Mouse (Mus musculus): Measurements from ENCODE around the gene Ascl5. TPM values are rescaled to one million over a fixed set of nuclear protein-coding genes. Genes with fewer than 3 reads are reported as not detected.

Ascl5 gene
- polyA plus RNA-seq, 1 experiment from 2014 or later: not detected

DNA sequence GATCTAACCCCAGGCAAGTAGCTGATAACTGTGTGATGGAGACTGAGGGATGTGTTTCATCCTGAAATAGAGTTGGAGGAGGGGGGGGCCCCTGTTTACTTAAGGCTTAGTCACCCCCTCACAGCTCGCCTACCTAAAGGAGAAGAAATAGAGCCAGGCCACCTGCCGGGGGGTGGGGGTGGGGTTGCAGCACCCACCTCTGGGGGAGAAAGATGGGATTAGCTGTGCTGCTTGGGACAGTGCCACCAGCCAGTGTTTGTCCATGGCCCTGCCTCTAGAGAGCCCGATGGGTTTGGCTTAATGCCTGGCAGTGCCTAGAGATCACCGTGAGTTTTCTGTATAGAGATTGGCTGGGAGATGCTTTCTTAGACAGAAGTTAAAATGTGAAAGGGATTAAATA, 9.7 kb upstream of the Ascl5 start:
- 23% methylated on average over 4 of the region's 4 CpGs for WGBS (ENCODE audit: insufficient replicate concordance)
- H3K4me2 ChIP-seq: no peak overlapping the region; the same call in 1 of the 2 replicates
- 0 out of 2 replicates have a peak, but pooled peaks cover under 1% of the 10 kb centered on the region for H3K36me3 ChIP-seq (ENCODE audit: control insufficient read depth, insufficient read depth, low read length)
- H3K27me3 ChIP-seq (ENCODE audit: control insufficient read depth, insufficient read depth, low read length): peaks cover 11% of the 10 kb centered on the region; the same call in 1 of the 2 replicates
- H3K9ac ChIP-seq (ENCODE audit: low read depth, low read length): no peak overlapping the region
- H3K9me3 ChIP-seq (replicated peaks; ENCODE audit: control insufficient read depth, low read length): no peaks in the 10 kb centered on the region
- H3K4me3 ChIP-seq (ENCODE audit: low read depth, low read length): no peak overlapping the region
- 0 out of 2 replicates have a peak, but pooled peaks have one; percentile 23 for ATAC-seq (replicated peaks; ENCODE audit: insufficient number of reproducible peaks, low FRiP score, low TSS enrichment)
- no peak overlapping the region for H3K27ac ChIP-seq (ENCODE audit: low read depth, low read length)
- no peaks in the 10 kb centered on the region for H3K4me1 ChIP-seq (ENCODE audit: control insufficient read depth, insufficient read depth, low read length)

DNA sequence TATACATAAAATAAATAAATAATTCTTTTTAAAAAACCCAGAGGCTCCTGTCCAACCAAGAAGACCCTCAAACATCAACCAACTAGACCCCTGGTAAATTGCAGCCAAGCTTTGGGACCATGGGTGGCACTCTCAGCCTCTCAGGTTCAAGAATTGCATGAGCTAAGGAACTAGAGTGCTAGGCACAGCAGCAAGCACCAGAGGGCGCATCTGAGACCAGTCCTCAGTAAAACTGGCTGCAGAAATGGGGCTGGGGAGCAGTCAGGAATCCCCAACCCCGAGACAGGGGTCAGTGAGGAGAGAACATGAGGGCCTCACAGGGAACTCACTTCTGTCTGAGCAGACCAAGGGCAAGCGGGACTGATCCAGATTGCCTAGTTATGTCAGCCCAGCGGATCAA, 4.8 kb upstream of the Ascl5 start:
- no peak overlapping the region for H3K9ac ChIP-seq (ENCODE audit: low read depth, low read length)
- ATAC-seq (replicated peaks; ENCODE audit: insufficient number of reproducible peaks, low FRiP score, low TSS enrichment): no peak
- no peak overlapping the region for H3K4me2 ChIP-seq
- H3K27me3 ChIP-seq (ENCODE audit: control insufficient read depth, insufficient read depth, low read length): peaks cover 29% of the 10 kb centered on the region
- H3K27ac ChIP-seq (ENCODE audit: low read depth, low read length): no peak overlapping the region
- 13% methylated on average over 4 of the region's 4 CpGs for WGBS (ENCODE audit: insufficient replicate concordance)
- H3K36me3 ChIP-seq (ENCODE audit: control insufficient read depth, insufficient read depth, low read length): no peaks in the 10 kb centered on the region
- no peak overlapping the region for H3K4me3 ChIP-seq (ENCODE audit: low read depth, low read length)
- H3K9me3 ChIP-seq (replicated peaks; ENCODE audit: control insufficient read depth, low read length): no peaks in the 10 kb centered on the region
- peaks cover 6% of the 10 kb centered on the region for H3K4me1 ChIP-seq (ENCODE audit: control insufficient read depth, insufficient read depth, low read length)

DNA sequence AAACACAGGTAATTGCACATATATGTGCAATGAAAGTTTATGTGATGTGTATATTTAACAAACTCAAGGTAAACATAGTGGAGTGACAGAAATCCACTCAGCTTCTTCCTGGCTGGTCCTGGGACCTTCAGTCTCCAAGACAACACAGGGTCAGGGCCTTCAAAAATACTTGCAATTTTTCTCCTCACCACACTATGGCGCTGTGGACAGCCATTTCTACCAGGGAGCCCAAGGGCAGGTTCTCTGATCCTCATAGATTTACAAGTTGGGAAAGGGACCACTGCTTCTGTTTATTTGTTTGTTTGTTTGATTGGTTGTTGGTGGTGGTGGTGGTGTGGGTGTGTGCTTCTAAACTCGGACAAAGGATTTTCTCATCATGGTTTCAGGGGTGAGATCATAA, 3.2 kb upstream of the Ascl5 start:
- WGBS (ENCODE audit: insufficient replicate concordance): 3% methylated on average over 2 of the region's 2 CpGs
- no peak for ATAC-seq (replicated peaks; ENCODE audit: insufficient number of reproducible peaks, low FRiP score, low TSS enrichment)
- no peak overlapping the region for H3K27ac ChIP-seq (ENCODE audit: low read depth, low read length)
- H3K36me3 ChIP-seq (ENCODE audit: control insufficient read depth, insufficient read depth, low read length): no peaks in the 10 kb centered on the region
- H3K27me3 ChIP-seq (ENCODE audit: control insufficient read depth, insufficient read depth, low read length): peaks cover 39% of the 10 kb centered on the region
- H3K4me3 ChIP-seq (ENCODE audit: low read depth, low read length): no peak overlapping the region
- peaks cover 16% of the 10 kb centered on the region for H3K4me1 ChIP-seq (ENCODE audit: control insufficient read depth, insufficient read depth, low read length)
- no peak overlapping the region for H3K4me2 ChIP-seq
- H3K9ac ChIP-seq (ENCODE audit: low read depth, low read length): no peak overlapping the region
- no peaks in the 10 kb centered on the region for H3K9me3 ChIP-seq (replicated peaks; ENCODE audit: control insufficient read depth, low read length)

DNA sequence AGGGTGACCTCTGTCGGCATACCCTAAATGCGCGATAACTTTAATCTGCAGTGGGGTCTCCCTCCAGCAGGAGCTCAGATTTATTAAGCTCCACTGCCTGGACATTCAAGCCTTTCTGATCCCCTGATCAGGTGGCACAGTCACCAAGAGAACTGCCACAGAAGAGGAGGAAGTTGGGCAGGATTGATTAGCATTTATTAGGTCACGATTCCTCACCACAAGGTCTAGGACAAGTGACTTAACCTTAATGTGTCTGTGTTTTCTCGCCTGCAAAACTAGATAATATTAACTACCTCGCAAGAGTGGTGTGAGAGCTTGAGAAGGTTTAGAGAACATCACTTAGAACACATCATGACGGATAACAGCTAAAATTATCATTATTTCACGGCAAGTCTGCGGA, 2.7 kb upstream of the Ascl5 start:
- H3K27ac ChIP-seq (ENCODE audit: low read depth, low read length): no peak overlapping the region
- H3K9me3 ChIP-seq (replicated peaks; ENCODE audit: control insufficient read depth, low read length): no peaks in the 10 kb centered on the region
- no peak overlapping the region for H3K9ac ChIP-seq (ENCODE audit: low read depth, low read length)
- H3K4me3 ChIP-seq (ENCODE audit: low read depth, low read length): no peak overlapping the region
- peaks cover 41% of the 10 kb centered on the region for H3K27me3 ChIP-seq (ENCODE audit: control insufficient read depth, insufficient read depth, low read length)
- no peak for ATAC-seq (replicated peaks; ENCODE audit: insufficient number of reproducible peaks, low FRiP score, low TSS enrichment)
- H3K4me2 ChIP-seq: no peak overlapping the region
- peaks cover 16% of the 10 kb centered on the region for H3K4me1 ChIP-seq (ENCODE audit: control insufficient read depth, insufficient read depth, low read length)
- 65% methylated on average over 9 of the region's 9 CpGs for WGBS (ENCODE audit: insufficient replicate concordance)
- H3K36me3 ChIP-seq (ENCODE audit: control insufficient read depth, insufficient read depth, low read length): no peaks in the 10 kb centered on the region

DNA sequence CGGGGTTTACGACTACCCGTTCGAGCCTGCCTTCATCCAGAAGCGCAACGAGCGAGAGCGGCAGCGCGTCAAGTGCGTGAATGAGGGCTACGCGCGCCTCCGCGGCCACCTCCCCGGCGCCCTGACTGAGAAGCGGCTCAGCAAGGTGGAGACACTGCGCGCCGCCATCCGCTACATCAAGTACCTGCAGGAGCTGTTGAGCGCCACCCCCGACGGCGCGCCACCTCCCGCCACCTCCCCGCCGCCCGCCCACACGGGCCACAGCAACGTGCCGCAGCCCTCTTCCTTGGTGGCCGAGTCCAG, 360 bp downstream of the Ascl5 start:
- Histone ChIP-seq H3K27me3 (ENCODE audit: control insufficient read depth, insufficient read depth, low read length) (peaks cover 39% of the 10 kb centered on the region), H3K9ac (ENCODE audit: low read depth, low read length) (no peak overlapping the region), H3K4me3 (ENCODE audit: low read depth, low read length) (peak overlapping the region; percentile 31), H3K36me3 (ENCODE audit: control insufficient read depth, insufficient read depth, low read length) (no peaks in the 10 kb centered on the region), H3K9me3 (replicated peaks; ENCODE audit: control insufficient read depth, low read length) (no peaks in the 10 kb centered on the region), H3K27ac (ENCODE audit: low read depth, low read length) (no peak overlapping the region), H3K4me1 (ENCODE audit: control insufficient read depth, insufficient read depth, low read length) (peaks cover 16% of the 10 kb centered on the region), H3K4me2 (peak overlapping the region; percentile 64)
- 0 out of 2 replicates have a peak, but pooled peaks have one; percentile 15 for ATAC-seq (replicated peaks; ENCODE audit: insufficient number of reproducible peaks, low FRiP score, low TSS enrichment)
- 1% methylated on average over 36 of the region's 36 CpGs for WGBS (ENCODE audit: insufficient replicate concordance)

DNA sequence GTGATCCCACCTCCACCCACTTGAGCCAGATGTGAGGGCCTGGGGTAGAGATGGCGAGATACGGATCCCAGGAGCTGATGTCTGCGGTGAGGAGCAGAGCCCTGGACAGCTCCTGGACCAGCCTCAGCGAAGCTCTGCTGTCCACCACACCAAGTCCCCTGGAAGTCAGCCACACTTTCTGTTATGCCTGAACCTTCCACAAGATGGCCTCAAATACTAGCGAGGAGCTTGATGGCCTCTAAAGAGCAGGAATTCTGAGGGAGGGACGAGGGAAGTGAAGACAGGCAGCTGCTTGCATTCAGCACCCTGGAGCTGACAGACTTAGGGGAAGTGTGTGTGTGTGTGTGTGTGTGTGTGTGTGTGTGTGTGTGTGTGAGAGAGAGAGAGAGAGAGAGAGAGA, 861 bp downstream of the Ascl5 start:
- H3K27me3 ChIP-seq (ENCODE audit: control insufficient read depth, insufficient read depth, low read length): peaks cover 39% of the 10 kb centered on the region
- no peak overlapping the region for H3K27ac ChIP-seq (ENCODE audit: low read depth, low read length)
- peak; percentile 25; the same call in 1 of the 2 replicates for ATAC-seq (replicated peaks; ENCODE audit: insufficient number of reproducible peaks, low FRiP score, low TSS enrichment)
- no peaks in the 10 kb centered on the region for H3K36me3 ChIP-seq (ENCODE audit: control insufficient read depth, insufficient read depth, low read length)
- H3K4me3 ChIP-seq (ENCODE audit: low read depth, low read length): peak overlapping the region; percentile 31; the same call in 1 of the 2 replicates
- H3K4me1 ChIP-seq (ENCODE audit: control insufficient read depth, insufficient read depth, low read length): peaks cover 16% of the 10 kb centered on the region
- H3K4me2 ChIP-seq: peak overlapping the region; percentile 64
- no peak overlapping the region for H3K9ac ChIP-seq (ENCODE audit: low read depth, low read length)
- 0% methylated on average over 6 of the region's 6 CpGs for WGBS (ENCODE audit: insufficient replicate concordance)
- H3K9me3 ChIP-seq (replicated peaks; ENCODE audit: control insufficient read depth, low read length): no peaks in the 10 kb centered on the region

DNA sequence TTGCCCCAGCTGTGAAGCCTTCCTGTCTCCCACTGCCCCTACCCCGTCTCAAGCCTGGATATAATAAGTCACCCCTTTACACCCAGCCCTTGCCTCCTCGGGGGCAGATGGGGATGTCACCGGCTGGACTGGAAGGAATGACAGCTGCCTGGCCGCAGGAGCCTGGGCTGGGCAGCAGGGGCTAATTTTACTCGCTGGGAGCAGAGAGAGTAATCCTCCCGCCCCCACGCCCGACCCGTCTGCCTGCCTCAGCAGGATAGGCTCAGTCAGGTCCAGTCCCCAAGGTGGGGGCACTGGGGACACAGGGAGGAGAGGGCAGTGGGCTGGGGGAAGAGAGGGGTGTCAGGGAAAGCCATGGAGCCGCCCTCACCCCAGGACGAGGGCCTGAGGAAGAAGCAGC, 1.9 kb downstream of the Ascl5 start, which contains the start of gene Cacna1s:
TSS of gene Cacna1s (plus strand) at position 204 of the 400 bp plus-strand sequence.
- H3K36me3 ChIP-seq (ENCODE audit: control insufficient read depth, insufficient read depth, low read length): no peaks in the 10 kb centered on the region
- H3K9me3 ChIP-seq (replicated peaks; ENCODE audit: control insufficient read depth, low read length): no peaks in the 10 kb centered on the region
- H3K27me3 ChIP-seq (ENCODE audit: control insufficient read depth, insufficient read depth, low read length): peaks cover 39% of the 10 kb centered on the region
- 20% methylated on average over 11 of the region's 11 CpGs for WGBS (ENCODE audit: insufficient replicate concordance)
- H3K4me1 ChIP-seq (ENCODE audit: control insufficient read depth, insufficient read depth, low read length): peaks cover 16% of the 10 kb centered on the region
- no peak within 1 kb of the TSS for H3K27ac ChIP-seq (ENCODE audit: low read depth, low read length)
- H3K4me3 ChIP-seq (ENCODE audit: low read depth, low read length): no peak within 1 kb of the TSS
- no peak within 1 kb of the TSS for H3K4me2 ChIP-seq
- no peak within 1 kb of the TSS for H3K9ac ChIP-seq (ENCODE audit: low read depth, low read length)
- ATAC-seq (replicated peaks; ENCODE audit: insufficient number of reproducible peaks, low FRiP score, low TSS enrichment): 0 out of 2 replicates have a peak, but pooled peaks have one; percentile 11

DNA sequence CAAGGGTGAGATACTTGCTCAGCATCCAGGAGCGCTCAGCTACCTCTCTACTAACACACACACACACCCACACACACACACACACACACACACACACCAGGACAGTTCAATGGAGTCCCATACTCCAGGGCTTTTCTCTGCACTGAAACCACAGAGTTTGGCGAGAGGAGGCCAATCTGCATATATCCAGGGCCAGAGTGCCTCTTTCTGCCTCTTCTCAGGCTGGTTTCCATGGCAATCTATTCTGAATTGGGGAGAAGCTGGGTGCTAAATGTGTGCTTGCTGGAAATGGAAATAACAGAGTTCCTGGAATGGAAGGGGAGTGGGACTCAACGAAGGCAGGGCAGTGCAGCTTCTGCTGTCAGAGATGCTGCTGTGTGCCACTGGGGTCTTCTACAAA, 5.2 kb downstream of the Ascl5 start:
- WGBS (ENCODE audit: insufficient replicate concordance): 68% methylated on average over 3 of the region's 3 CpGs
- Histone ChIP-seq H3K9ac (ENCODE audit: low read depth, low read length) (no peak overlapping the region), H3K4me3 (ENCODE audit: low read depth, low read length) (no peak overlapping the region), H3K36me3 (ENCODE audit: control insufficient read depth, insufficient read depth, low read length) (no peaks in the 10 kb centered on the region), H3K27me3 (ENCODE audit: control insufficient read depth, insufficient read depth, low read length) (peaks cover 15% of the 10 kb centered on the region), H3K27ac (ENCODE audit: low read depth, low read length) (no peak overlapping the region), H3K9me3 (replicated peaks; ENCODE audit: control insufficient read depth, low read length) (no peaks in the 10 kb centered on the region), H3K4me2 (no peak overlapping the region), H3K4me1 (ENCODE audit: control insufficient read depth, insufficient read depth, low read length) (peaks cover 10% of the 10 kb centered on the region)
- no peak for ATAC-seq (replicated peaks; ENCODE audit: insufficient number of reproducible peaks, low FRiP score, low TSS enrichment)

DNA sequence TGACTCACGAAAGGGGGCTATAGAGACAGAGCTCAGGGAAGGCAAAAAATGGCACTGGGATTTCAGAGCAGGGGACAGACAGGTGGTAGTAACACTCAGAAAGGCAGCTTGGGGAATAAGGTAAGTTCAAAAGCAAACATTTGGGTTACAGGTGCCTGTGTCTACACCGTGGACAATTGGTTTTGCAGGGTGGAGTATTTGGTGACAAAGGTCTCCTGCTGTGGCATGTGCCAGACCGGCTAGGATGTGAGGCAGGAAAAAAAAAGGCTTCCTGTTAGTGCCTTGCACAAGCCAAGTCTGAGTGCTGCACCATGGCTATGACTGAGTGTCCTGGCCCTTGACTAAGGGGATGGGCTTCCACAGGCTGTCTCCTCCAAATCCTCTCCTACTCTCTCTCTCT, 8.0 kb downstream of the Ascl5 start:
- no peak overlapping the region for H3K27ac ChIP-seq (ENCODE audit: low read depth, low read length)

More for the DNA sequence above, 8.0 kb downstream of the Ascl5 start:
- Histone ChIP-seq H3K9me3 (replicated peaks; ENCODE audit: control insufficient read depth, low read length) (no peaks in the 10 kb centered on the region), H3K4me1 (ENCODE audit: control insufficient read depth, insufficient read depth, low read length) (peaks cover 5% of the 10 kb centered on the region; the same call in 1 of the 2 replicates), H3K36me3 (ENCODE audit: control insufficient read depth, insufficient read depth, low read length) (no peaks in the 10 kb centered on the region), H3K4me3 (ENCODE audit: low read depth, low read length) (no peak overlapping the region), H3K27me3 (ENCODE audit: control insufficient read depth, insufficient read depth, low read length) (peaks cover 3% of the 10 kb centered on the region; the same call in 1 of the 2 replicates), H3K4me2 (no peak overlapping the region), H3K9ac (ENCODE audit: low read depth, low read length) (no peak overlapping the region)
- ATAC-seq (replicated peaks; ENCODE audit: insufficient number of reproducible peaks, low FRiP score, low TSS enrichment): no peak
- WGBS (ENCODE audit: insufficient replicate concordance): 56% methylated on average over 3 of the region's 3 CpGs

Measured in heart, embryonic 11.5 days (tissue).